Mouse (Mus musculus): ENCODE results near the gene Ubqln4. TPM values are rescaled to one million over a fixed set of nuclear protein-coding genes. Genes with fewer than 3 reads are reported as not detected.

The Ubqln4 gene
- total RNA-seq (2023), result 10 to 100 TPM; 54.5 to 55.8 TPM

GRCm38 (mm10) chr3:88553525-88553879 is at the start of gene Ubqln4:
Gene Ubqln4, plus strand, starts transcription at chr3:88553758.

DNA sequence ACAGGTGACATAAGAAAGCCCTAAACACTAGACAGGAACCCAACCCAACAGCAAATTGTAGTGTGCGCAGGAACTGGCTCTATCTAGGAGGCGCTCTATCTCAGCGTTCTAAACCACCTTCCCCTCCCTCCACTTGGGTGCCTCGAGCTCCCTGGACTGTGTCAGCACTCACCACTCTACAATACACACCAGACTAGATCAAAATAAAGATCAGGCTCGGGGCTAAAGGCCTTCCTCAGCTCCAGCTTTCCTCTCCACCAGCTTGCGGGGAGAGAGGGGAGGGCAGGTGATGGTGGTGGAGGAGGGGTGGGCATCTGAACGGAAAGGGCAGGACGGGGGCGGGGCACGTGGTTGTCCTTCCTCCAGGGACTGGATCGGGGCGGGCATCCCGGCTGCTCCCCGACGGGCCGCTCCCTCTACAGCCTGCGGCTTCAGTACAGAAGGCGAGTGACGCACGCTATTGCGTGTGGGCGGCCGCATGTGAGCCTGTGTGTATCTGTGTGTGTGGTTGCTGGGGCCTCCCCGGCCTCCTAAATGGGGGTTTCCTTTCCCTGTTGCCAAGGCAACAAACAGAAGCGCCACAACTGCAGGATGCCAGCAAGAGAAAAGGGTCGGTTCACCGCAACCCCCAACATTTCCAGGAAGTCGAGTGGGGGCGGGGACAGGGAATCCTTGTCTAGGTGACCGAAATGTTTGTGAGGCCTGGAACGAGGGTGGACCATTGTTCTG is 43.7 kb upstream of the Ubqln4 start, which contains the start of gene Lmna:
Gene Lmna (minus strand): TSS at position 265 of the 729 bp plus-strand sequence.

GRCm38 (mm10) chr3:88532299-88532674 is 21.3 kb upstream of the Ubqln4 start, which contains the start of gene Mex3a:
Gene Mex3a, plus strand, starts transcription at chr3:88532395.

GRCm38 (mm10) chr3:88548180-88548917 is 5.2 kb upstream of the Ubqln4 start, which contains the start of gene Rab25:
Gene Rab25, minus strand, starts transcription at chr3:88548300.

GRCm38 (mm10) chr3:88552676-88553524 is 658 bp upstream of the Ubqln4 start, which contains the start of gene Lamtor2:
Gene Lamtor2, minus strand, starts transcription at chr3:88553074.

DNA sequence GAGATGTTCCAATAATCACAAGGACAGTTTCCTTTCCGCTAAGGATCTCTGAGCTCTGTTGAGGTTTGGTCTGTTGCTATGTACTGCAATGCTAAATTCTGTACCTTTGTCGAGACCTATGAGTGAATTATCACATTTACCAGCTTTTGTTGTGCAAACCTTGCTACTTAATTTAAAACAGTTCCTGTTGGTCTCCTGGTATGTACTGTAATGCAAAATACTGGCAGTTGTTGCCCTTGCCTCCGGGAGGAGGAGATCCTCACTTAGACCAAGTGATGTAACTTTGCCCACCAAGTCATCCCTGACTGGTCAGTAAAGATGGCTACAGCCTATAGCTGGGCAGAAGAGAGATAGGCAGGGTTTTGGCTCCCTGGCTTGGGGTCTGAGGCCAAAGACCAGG is 22.0 kb downstream of the Ubqln4 start, which contains the start of gene Ssr2:
Gene Ssr2 (plus strand): TSS at position 337 of the 400 bp plus-strand sequence.

DNA sequence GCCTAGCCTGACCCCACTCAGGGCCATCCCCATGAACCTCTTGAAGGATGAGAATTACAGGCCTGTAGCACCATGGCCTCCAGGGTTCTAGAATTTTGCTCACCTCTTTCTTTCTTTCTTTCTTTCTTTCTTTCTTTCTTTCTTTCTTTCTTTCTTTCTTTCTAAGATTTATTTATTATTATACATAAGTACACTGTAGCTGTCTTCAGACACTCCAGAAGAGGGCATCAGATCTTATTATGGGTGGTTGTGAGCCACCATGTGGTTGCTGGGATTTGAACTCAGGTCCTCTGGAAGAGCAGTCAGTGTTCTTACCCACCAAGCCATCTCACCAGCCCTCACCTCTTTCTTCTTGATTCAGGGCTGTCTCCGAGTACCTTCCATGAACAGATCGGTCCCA is 52.1 kb downstream of the Ubqln4 start, which contains the start of gene Arhgef2:
Gene Arhgef2 (plus strand): TSS at position 301 of the 400 bp plus-strand sequence.

Other genes with a start within 250 kb of the Ubqln4 start
- 100 to 1,000 TPM; 118 to 124 TPM for gene Glmp, start 228.7 kb upstream of the Ubqln4 start, total RNA-seq (2023)
- gene Tmem79, start 217.6 kb upstream of the Ubqln4 start, total RNA-seq (2023), result 1 to 10 TPM in 1 of 2 experiments, not detected in 1; 1.4 TPM
- gene Smg5, start 217.5 kb upstream of the Ubqln4 start, total RNA-seq (2023), result 100 to 1,000 TPM; 129 to 142 TPM
- gene Paqr6, start 189.2 kb upstream of the Ubqln4 start, total RNA-seq (2023), result 1 to 10 TPM; 4.3 to 5.6 TPM
- gene Bglap3, start 181.0 kb upstream of the Ubqln4 start, total RNA-seq (2023), result not detected
- not detected for gene Bglap2, start 175.1 kb upstream of the Ubqln4 start, total RNA-seq (2023)
- not detected for gene Bglap, start 169.3 kb upstream of the Ubqln4 start, total RNA-seq (2023)
- 10 to 100 TPM; 35.0 to 39.0 TPM for gene Pmf1, start 143.4 kb upstream of the Ubqln4 start, total RNA-seq (2023)
- gene Slc25a44, start 128.6 kb upstream of the Ubqln4 start, total RNA-seq (2023), result 10 to 100 TPM; 15.6 to 16.2 TPM
- 100 to 1,000 TPM; 119 to 140 TPM for gene Sema4a, start 92.6 kb upstream of the Ubqln4 start, total RNA-seq (2023)
- 1 to 10 TPM; 3.8 to 6.3 TPM for gene Lmna, start 43.8 kb upstream of the Ubqln4 start, total RNA-seq (2023)
- gene Mex3a, start 21.4 kb upstream of the Ubqln4 start, total RNA-seq (2023), result 1 to 10 TPM; 3.1 to 3.2 TPM
- 1 to 10 TPM in 1 of 2 experiments, not detected in 1; 1.3 TPM for gene Rab25, start 5.5 kb upstream of the Ubqln4 start, total RNA-seq (2023)
- 10 to 100 TPM; 86.4 to 87.7 TPM for gene Lamtor2, start 684 bp upstream of the Ubqln4 start, total RNA-seq (2023)
- 10 to 100 TPM; 68.8 to 75.7 TPM for gene Ssr2, start 22.1 kb downstream of the Ubqln4 start, total RNA-seq (2023)
- 100 to 1,000 TPM; 181 to 203 TPM for gene Arhgef2, start 52.2 kb downstream of the Ubqln4 start, total RNA-seq (2023)
- not detected for gene Rxfp4, start 99.4 kb downstream of the Ubqln4 start, total RNA-seq (2023)
- gene Khdc4, start 132.0 kb downstream of the Ubqln4 start, total RNA-seq (2023), result 100 to 1,000 TPM; 125 to 126 TPM
- gene Rit1, start 163.1 kb downstream of the Ubqln4 start, total RNA-seq (2023), result 10 to 100 TPM; 29.5 to 30.1 TPM
- gene Syt11, start 221.4 kb downstream of the Ubqln4 start, total RNA-seq (2023), result 10 to 100 TPM; 13.1 to 16.9 TPM

Measured in T-cell, adult 66 days (primary cell).